Mouse (Mus musculus) CD4-positive naive resting alpha-beta T cell, adult 76 days (primary cell): ENCODE data around the gene Mlec. TPM values are rescaled to one million over a fixed set of nuclear protein-coding genes. Genes with fewer than 3 reads are reported as not detected.

ENCODE experiments used
- total RNA-seq: library from RNA; stranded (reverse); gene quantifications from one replicate; pipeline ENCODE4 v1.2.4, GENCODE M21; 2023

Mlec gene
- 78.6 TPM for total RNA-seq

DNA sequence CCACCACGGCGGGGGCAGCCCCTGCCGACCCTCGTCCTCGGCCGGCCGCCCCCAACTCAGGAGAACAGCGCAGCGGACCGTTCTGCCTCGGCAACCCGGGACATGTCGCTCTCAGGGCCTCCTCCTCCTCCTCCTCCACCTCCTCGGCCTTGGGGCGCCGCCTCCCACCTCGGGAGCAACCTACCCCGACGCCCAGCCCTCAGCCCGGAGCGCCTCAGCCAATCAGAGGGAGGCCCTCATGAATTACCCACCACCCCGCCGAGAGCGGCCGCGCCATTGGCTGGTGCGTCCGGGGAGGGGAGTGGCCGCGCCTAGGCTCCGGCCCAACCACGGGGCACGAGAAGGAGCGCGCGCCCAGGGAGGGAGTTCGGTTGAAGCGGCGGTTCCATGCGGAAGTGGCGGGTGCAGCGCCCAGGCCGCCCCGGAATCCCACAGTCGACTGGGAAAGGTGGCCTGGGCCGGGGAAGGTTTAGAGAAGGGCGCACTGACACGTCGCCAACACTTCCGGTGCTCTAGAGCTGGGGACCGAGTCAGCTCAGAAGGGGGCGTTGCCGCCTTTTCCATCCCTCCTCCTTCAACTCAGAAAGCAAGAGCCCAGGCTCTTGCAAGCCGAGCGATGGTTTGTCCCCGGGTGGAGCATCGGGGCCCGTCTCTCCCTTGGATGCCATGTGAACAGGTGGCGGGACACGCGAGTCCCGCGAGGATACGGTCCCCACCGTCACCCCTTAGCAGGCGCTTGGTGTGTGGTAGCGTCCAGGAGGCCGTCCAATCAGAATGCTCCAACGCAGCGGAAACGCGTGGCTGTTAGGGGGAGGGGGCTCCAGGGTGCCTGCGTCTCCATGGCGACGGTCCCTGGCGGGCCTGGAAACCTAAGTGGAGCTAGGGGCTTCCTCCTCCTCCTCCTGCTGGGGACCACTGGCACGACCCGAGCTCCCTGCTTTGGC lies at the start of gene Mlec:
Gene Mlec (minus strand): TSS at position 140 of the 944 bp plus-strand sequence.

DNA sequence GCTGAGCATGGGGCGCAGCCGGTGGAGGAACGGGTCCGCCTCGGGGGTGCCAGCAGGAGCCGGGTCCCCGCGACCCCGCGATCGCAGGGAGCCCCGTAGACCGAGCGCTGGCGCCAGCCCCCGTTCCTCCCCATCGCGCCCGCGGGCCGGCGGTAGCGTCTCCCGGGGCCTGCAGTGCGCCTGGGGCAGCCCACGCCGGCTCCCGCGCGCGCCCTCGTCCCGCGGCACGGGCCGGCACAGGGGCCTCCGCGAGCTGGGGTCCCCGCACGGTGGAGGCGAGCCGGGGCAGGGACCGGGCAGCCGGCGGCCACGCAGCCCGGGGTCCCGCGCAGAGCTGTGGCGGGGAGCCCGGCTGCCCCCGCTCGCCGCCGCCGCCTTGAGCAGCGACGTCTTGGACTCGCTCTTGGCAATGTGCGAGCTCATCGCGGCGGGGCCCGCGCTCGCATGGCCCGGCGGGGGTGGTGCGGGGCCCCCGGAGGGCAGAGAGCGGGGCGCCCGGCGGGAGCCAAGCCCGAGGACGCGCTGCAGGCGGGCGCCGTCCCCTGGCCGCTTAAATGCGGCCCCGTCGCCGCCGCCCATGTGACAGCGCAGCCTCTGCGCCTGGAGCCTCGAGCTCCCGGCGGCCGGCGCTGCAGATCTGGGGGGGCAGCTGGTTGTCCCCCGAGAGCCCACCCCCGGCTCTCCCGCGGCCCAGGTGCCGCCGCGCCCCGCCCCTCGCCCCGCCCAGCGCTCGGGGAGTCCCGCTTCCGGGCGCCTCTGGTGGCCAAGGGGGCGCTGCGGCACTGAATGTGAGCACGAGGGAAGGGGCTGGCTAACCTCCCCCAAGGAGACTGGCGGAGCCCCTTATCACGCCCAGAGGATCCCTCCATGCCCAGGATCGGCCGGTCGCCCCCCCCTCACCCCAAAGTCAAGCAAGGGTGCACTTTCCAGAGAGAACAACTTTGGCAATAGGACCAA lies 36.0 kb upstream of the Mlec start, which contains the start of gene Cabp1:
Gene Cabp1 (minus strand): TSS at position 713 of the 957 bp plus-strand sequence.

DNA sequence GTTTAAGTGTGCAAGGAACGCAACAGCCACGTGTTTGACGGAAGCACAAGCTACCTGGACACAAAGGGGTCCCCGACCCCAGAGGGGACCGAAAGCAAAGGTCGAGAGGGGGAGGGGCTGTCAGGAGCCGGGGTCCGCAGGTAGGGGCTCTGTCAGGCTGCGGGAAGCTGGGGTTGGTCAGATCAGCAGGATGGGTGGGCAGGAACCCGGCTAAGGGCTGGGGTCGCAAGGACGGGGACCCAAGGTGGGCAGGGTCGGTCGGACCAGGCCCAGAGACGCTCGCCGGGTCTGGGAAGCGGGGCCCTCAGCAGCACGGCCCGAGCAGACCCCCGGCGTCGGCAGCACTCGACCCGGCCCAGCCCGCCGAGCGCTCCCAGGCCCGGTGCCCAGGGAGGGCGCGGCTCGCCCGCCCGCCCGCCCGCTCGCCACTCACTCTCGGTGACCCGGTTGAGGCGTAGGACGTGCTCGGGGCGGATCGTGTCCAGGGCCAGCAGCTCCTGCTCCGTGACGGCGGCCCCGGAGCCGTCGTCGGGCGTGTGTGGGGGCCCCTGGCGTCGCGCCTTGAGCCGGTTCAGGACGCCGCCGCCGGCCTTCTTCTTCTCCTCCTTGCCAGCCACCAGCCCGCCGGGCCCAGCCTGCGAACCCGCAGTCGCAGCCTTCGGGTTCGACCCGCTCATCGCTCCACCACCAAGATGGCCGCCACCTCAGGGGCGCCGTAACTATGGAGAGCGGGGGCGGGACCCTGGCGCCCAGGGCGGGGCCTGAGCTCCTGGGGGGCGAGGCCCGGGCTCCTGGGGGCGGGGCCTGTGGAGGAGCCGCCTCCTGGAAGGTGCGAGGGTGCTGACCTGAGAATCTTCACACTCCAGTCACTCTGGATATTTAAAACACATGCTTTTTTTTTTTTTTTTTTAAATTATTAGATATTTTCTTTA lies 23.5 kb downstream of the Mlec start, which contains the start of gene Unc119b:
Gene Unc119b (minus strand): TSS at position 742 of the 932 bp plus-strand sequence.

GRCm38 (mm10) chr5:115118961-115119570 lies 38.9 kb downstream of the Mlec start, which contains the start of gene Acads:
Gene Acads (minus strand): TSS chr5:115119346.

GRCm38 (mm10) chr5:115098195-115098594 lies 59.8 kb downstream of the Mlec start, which contains the start of gene Gm10401:
Gene Gm10401 (minus strand): TSS chr5:115098295.

Other genes starting within 250 kb of the Mlec start
- 5.4 TPM for gene Oasl1, start 234.9 kb downstream of the Mlec start, total RNA-seq
- 34.2 TPM for gene 2210016L21Rik, start 216.0 kb downstream of the Mlec start, total RNA-seq
- not detected for gene Hnf1a, start 187.1 kb downstream of the Mlec start, total RNA-seq
- 64.9 TPM for gene Sppl3, start 147.0 kb downstream of the Mlec start, total RNA-seq
- not detected for gene Gm10401, start 59.9 kb downstream of the Mlec start, total RNA-seq
- gene Acads, start 38.8 kb downstream of the Mlec start, total RNA-seq = 22.9 TPM
- 28.7 TPM for gene Unc119b, start 23.2 kb downstream of the Mlec start, total RNA-seq
- gene Cabp1, start 36.2 kb upstream of the Mlec start, total RNA-seq = 0.26 TPM
- gene Pop5, start 77.7 kb upstream of the Mlec start, total RNA-seq = 61.6 TPM
- gene Rnf10, start 114.7 kb upstream of the Mlec start, total RNA-seq = 199 TPM
- 26.0 TPM for gene Coq5, start 121.5 kb upstream of the Mlec start, total RNA-seq
- gene Dynll1, start 142.8 kb upstream of the Mlec start, total RNA-seq = 199 TPM
- 33.1 TPM for gene Srsf9, start 169.0 kb upstream of the Mlec start, total RNA-seq
- 4.3 TPM for gene Gatc, start 183.0 kb upstream of the Mlec start, total RNA-seq
- 15.2 TPM for gene Triap1, start 183.0 kb upstream of the Mlec start, total RNA-seq
- gene Cox6a1, start 190.8 kb upstream of the Mlec start, total RNA-seq = 213 TPM